Mouse (Mus musculus): ENCODE measurements at regions not wholly inside any gene's neighbourhood (a gene's known extent, or its start where the extent isn't known, plus 50 kb on each side); places are given as distances from the start of the nearest gene placed in this dataset.

GRCm38 (mm10) chr2:160256251-160256650 is 77.7 kb downstream of the Gm826 start:
- no peak for DNase-seq (ENCODE audit: low read depth)

DNA sequence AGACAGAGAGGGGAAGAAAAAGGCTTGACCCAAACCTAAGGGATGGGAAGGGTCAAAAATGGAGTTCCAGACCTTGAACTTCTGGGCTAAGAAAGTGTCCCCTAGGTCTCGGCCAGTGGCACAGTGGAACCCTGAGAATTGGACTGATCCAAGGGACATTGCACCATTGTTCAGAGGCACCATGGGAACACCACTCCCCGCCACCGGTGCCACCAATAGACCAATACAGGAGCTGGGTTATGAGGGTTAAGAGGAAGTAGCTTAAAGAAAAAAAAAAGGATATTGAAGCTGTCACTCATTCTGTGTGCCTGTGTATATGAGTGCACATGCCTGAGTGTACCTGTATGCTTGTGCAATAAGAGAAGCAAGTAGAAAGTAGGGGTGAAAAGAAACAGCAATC is 83.7 kb downstream of the Gm826 start:
- DNase-seq (ENCODE audit: low read depth) = no peak

DNA sequence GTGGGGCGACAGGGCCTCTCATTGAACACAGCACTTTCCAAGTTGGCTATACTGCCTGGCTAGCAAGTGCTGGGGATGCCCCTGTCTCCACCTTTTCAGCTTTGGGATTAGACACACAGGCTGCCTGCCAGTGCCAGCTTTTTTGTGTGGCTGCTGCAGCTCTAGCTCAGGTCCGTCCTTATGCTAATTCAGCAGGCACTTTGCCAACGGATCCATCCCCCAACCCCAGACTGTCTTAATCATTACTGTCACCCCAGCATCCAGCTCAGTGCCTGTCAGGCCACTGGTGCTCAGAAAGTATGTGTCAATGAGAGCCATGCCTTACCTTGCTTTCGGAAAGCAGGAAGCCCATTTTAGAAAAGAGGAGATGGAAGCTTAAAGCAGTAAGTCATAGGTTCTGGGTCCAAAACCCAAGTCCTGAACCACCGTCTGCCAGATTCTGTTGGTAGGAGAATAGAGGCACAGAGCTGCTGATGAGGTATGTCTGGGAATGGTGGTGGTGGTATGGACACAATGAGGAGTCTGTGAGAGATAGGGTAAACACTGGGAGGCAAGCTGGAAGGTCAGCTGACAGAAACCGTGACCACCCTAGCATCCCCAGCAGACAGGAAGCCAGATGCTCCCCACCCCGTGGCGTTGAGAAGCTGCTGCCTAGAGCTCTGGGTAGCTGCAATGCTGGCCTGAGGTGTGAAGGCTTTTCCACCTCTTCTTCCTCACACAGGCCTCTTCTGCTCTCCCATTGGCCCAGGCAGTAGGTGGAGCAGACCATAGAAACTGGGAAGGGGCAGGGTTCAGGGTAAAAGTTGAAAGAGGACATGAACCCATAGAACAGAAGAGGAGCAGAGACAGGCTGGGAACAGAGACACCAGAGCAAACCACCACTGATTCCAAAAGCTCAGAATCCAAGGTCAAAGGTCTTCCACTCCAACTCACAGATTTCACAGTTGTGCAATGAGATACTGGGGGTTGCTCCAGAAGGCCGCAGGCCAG is 84.6 kb downstream of the Gm826 start:
- no peak for DNase-seq (ENCODE audit: low read depth)

GRCm38 (mm10) chr2:160247286-160247685 is 86.7 kb downstream of the Gm826 start:
- DNase-seq (ENCODE audit: low read depth) = no peak

GRCm38 (mm10) chr2:160246356-160246755 is 87.6 kb downstream of the Gm826 start:
- no peak for DNase-seq (ENCODE audit: low read depth)

GRCm38 (mm10) chr2:160244866-160245265 is 89.1 kb downstream of the Gm826 start:
- no peak for DNase-seq (ENCODE audit: low read depth)

GRCm38 (mm10) chr2:160240531-160241379 is 93.2 kb downstream of the Gm826 start:
- DNase-seq (ENCODE audit: low read depth) = no peak

- no peak for DNase-seq (ENCODE audit: low read depth)
Observed at GRCm38 (mm10) chr2:160237436-160238104, 96.4 kb downstream of the Gm826 start.

GRCm38 (mm10) chr2:160236806-160237205 is 97.2 kb downstream of the Gm826 start:
- DNase-seq (ENCODE audit: low read depth) = no peak

GRCm38 (mm10) chr2:160230786-160231185 is 103.2 kb downstream of the Gm826 start:
- DNase-seq (ENCODE audit: low read depth) = no peak

GRCm38 (mm10) chr2:160228331-160229035 is 105.5 kb downstream of the Gm826 start:
- no peak for DNase-seq (ENCODE audit: low read depth)

GRCm38 (mm10) chr2:160225450-160225849 is 108.5 kb downstream of the Gm826 start:
- no peak for DNase-seq (ENCODE audit: low read depth)

DNA sequence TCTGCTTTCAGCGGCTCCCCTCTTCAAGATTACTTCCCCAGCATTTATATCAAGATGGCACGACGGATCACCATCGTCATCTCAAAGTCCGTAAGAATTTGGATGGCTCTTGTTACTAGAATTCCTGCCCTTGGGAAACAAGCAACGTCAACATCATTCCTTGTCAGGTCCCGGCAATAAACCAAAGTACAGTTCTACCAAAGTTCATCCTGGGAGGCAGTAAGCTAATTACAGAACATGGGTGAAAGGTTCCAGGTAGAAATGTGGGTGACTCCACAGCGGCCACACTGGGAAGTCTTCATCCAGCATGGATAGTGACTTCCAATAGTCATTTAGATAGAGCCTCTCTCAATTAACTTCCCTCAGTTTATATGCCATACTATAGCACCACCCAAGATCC is 110.6 kb downstream of the Gm826 start:
- no peak for DNase-seq (ENCODE audit: low read depth)

- no peak for DNase-seq (ENCODE audit: low read depth)
Observed at GRCm38 (mm10) chr2:160221772-160222171, 112.2 kb downstream of the Gm826 start.

DNA sequence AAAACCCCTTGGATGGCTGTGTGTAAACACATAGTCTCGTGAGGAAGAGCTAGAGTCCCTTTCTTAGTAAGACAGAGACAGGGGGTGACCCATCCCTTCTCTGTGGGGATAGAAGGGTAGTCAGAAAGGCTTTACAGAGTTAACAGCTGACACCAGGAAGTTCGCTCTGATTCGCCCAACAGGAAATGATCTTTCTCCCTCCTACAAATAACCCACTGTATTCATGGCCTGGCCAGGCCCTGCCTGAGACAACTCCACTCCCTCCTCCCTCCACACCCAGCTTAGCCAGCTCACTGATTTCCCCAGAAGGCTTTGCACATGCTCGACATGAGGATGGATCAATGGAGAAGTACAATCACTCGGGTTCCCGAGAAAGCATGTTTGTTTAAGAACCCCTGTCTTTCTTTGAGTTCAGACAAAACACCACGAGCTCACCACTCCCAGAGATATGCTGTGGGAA is 113.4 kb downstream of the Gm826 start:
- no peak for DNase-seq (ENCODE audit: low read depth)

GRCm38 (mm10) chr2:160214032-160214812 is 119.7 kb downstream of the Gm826 start:
- DNase-seq (ENCODE audit: low read depth) = no peak

GRCm38 (mm10) chr2:160210507-160210906 is 123.5 kb downstream of the Gm826 start:
- no peak for DNase-seq (ENCODE audit: low read depth)

GRCm38 (mm10) chr2:160209589-160210264 is 124.2 kb downstream of the Gm826 start:
- DNase-seq (ENCODE audit: low read depth) = no peak

DNA sequence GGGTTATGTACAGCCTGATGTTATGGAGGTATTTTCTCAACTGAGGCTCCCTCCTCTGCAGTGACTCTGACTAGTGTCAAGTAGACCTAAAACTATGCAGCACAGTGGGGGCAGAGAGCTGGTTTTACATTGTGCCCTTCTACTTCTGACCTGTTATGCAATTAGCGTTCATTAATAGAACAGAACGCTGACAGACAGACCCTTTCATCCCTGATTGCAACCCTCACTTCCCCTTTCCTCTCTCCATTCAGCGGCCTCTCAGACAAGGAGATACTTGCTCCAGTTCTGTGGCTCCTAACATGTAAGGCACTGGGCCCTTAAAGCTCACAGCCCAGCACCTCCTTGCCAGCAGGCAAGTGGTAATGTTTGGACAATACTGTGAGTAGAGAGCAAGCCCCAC is 125.7 kb downstream of the Gm826 start:
- DNase-seq (ENCODE audit: low read depth) = no peak

GRCm38 (mm10) chr2:160207226-160207625 is 126.7 kb downstream of the Gm826 start:
- DNase-seq (ENCODE audit: low read depth) = no peak
